Mouse (Mus musculus): ENCODE results near the gene Bach2. TPM values are rescaled to one million over a fixed set of nuclear protein-coding genes. Genes with fewer than 3 reads are reported as not detected.

The Bach2 gene
- polyA plus RNA-seq, 1 experiment from 2014 or later, result 6.7 TPM

DNA sequence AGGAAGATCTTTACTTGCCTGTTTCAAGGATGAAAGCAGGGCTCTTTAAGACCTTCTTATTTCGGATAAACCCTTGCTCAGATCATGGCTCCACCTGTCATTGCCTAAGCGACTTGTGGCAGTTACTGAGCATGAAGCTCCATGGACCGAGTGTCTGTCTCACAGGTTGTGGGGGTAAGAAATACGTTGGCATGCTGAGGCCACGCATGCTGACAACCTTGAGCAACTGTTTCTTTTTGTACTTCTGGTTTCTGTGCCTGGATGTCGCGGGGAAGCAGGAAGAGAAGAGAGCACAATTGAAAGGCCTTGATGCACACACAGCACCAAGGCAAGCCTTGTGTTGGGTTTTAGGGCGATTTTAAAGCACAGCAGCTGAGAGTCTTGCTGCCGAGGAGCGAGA lies 87.7 kb downstream of the Bach2 start:
- ATAC-seq (replicated peaks; ENCODE audit: low FRiP score, low TSS enrichment, low read depth) (no peak), DNase-seq (ENCODE audit: low spot score) (no peak)

DNA sequence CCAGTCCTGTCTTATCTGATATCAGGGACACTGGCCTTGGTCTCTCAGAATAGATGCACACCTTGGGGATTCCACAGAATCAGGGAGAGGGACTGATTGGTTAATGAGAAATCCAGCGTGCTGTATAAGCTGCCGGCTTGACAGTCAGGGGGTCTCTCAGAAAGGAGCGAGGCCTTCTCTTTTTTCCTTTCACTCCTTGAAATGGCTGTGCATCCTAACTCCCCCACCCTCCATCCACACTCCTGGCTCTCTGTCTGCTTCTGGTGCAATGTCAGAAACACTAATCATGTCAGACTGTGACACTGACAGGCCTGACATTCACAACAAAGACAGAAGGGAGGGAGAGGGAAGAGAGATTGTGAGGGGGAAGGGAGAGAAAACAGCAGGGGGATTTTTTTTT lies 88.3 kb downstream of the Bach2 start:
- Histone ChIP-seq H3K9me3 (ENCODE audit: control insufficient read depth, low read length) (peaks cover 10% of the 10 kb centered on the region; the same call in 1 of the 2 replicates), H3K4me1 (replicated peaks; ENCODE audit: control insufficient read depth, insufficient read depth, low read length) (peaks cover 20% of the 10 kb centered on the region), H3K27ac (ENCODE audit: low read depth) (no peak overlapping the region), H3K9ac (ENCODE audit: low read length) (no peak overlapping the region), H3K36me3 (ENCODE audit: control insufficient read depth, insufficient read depth, low read length) (no peaks in the 10 kb centered on the region), H3K4me2 (ENCODE audit: low read length) (no peak overlapping the region), H3K27me3 (replicated peaks; ENCODE audit: control insufficient read depth, insufficient read depth, low read length) (no peaks in the 10 kb centered on the region), H3K4me3 (ENCODE audit: low read depth, low read length) (no peak overlapping the region)
- ATAC-seq (replicated peaks; ENCODE audit: low FRiP score, low TSS enrichment, low read depth), result no peak
- no peak for DNase-seq (ENCODE audit: low spot score)
- WGBS, result 46% methylated on average over 3 of the region's 3 CpGs

More for the DNA sequence above, 87.7 kb downstream of the Bach2 start:
- Histone ChIP-seq H3K4me3 (ENCODE audit: low read depth, low read length) (no peak overlapping the region), H3K27me3 (replicated peaks; ENCODE audit: control insufficient read depth, insufficient read depth, low read length) (no peaks in the 10 kb centered on the region), H3K9ac (ENCODE audit: low read length) (no peak overlapping the region), H3K4me2 (ENCODE audit: low read length) (no peak overlapping the region), H3K4me1 (replicated peaks; ENCODE audit: control insufficient read depth, insufficient read depth, low read length) (peaks cover 20% of the 10 kb centered on the region), H3K9me3 (ENCODE audit: control insufficient read depth, low read length) (peaks cover 10% of the 10 kb centered on the region; the same call in 1 of the 2 replicates), H3K27ac (ENCODE audit: low read depth) (no peak overlapping the region), H3K36me3 (ENCODE audit: control insufficient read depth, insufficient read depth, low read length) (no peaks in the 10 kb centered on the region)
- WGBS, result 68% methylated on average over 10 of the region's 10 CpGs

DNA sequence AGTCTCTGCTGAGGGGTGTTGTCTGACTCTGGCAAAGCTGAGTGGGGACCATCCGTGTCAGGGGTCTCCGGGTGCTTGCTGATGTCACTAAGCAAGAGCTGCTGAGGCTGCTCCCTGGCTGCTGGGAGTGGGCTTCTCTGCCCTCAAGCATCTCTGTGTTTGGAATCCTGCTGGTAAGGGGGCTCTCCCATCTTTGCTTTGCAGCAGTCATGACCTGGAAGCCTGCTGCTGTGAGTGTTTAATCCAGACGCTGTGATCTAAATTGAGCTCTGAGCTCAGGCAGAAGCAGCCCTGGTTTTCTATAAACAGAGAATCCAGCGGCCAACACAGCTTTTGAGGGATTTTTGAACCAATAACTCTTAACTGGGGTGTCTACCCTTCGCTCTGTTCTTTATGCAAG lies 89.0 kb downstream of the Bach2 start:
- Histone ChIP-seq H3K36me3 (ENCODE audit: control insufficient read depth, insufficient read depth, low read length) (no peaks in the 10 kb centered on the region), H3K27me3 (replicated peaks; ENCODE audit: control insufficient read depth, insufficient read depth, low read length) (no peaks in the 10 kb centered on the region), H3K4me2 (ENCODE audit: low read length) (no peak overlapping the region), H3K9ac (ENCODE audit: low read length) (0 out of 2 replicates have a peak overlapping the region, but pooled peaks have one; percentile 10), H3K27ac (ENCODE audit: low read depth) (peak overlapping the region; percentile 64), H3K9me3 (ENCODE audit: control insufficient read depth, low read length) (peaks cover 10% of the 10 kb centered on the region; the same call in 1 of the 2 replicates), H3K4me3 (ENCODE audit: low read depth, low read length) (no peak overlapping the region), H3K4me1 (replicated peaks; ENCODE audit: control insufficient read depth, insufficient read depth, low read length) (peaks cover 20% of the 10 kb centered on the region)
- ATAC-seq (replicated peaks; ENCODE audit: low FRiP score, low TSS enrichment, low read depth), result no peak
- DNase-seq (ENCODE audit: low spot score), result no peak
- 36% methylated on average over 5 of the region's 5 CpGs for WGBS

DNA sequence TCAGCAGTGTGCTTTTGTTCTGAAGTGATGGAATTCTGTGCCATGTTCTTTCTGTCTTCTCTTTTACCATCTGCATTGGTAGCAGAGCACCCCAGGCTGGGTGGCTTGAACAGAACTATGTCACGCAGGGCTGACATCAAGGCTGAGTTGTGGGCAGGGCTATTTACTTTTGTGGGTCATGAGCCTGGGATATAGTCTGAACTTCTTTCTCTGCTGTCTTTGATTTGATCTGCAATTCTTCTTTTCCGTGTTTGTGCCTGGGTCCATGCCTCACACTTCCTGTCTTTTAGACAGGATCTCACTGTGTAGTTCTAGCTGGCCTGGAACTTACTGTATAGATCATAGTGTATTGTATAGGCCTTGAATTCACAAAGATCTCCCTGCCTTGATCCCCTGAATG lies 90.0 kb downstream of the Bach2 start:
- peaks cover 2% of the 10 kb centered on the region; the same call in 1 of the 2 replicates for H3K9me3 ChIP-seq (ENCODE audit: control insufficient read depth, low read length)
- H3K9ac ChIP-seq (ENCODE audit: low read length), result no peak overlapping the region
- H3K4me1 ChIP-seq (replicated peaks; ENCODE audit: control insufficient read depth, insufficient read depth, low read length), result peaks cover 20% of the 10 kb centered on the region
- WGBS, result 51% methylated on average over 2 of the region's 2 CpGs
- DNase-seq (ENCODE audit: low spot score) (no peak), ATAC-seq (replicated peaks; ENCODE audit: low FRiP score, low TSS enrichment, low read depth) (no peak)
- no peaks in the 10 kb centered on the region for H3K27me3 ChIP-seq (replicated peaks; ENCODE audit: control insufficient read depth, insufficient read depth, low read length)
- 0 out of 2 replicates have a peak overlapping the region, but pooled peaks have one; percentile 64 for H3K27ac ChIP-seq (ENCODE audit: low read depth)
- no peak overlapping the region for H3K4me2 ChIP-seq (ENCODE audit: low read length)
- no peak overlapping the region for H3K4me3 ChIP-seq (ENCODE audit: low read depth, low read length)
- no peaks in the 10 kb centered on the region for H3K36me3 ChIP-seq (ENCODE audit: control insufficient read depth, insufficient read depth, low read length)

GRCm38 (mm10) chr4:32330584-32331314 lies 92.1 kb downstream of the Bach2 start:
- no peaks in the 10 kb centered on the region for H3K27me3 ChIP-seq (replicated peaks; ENCODE audit: control insufficient read depth, insufficient read depth, low read length)
- no peak overlapping the region for H3K27ac ChIP-seq (ENCODE audit: low read depth)
- DNase-seq (ENCODE audit: low spot score), result no peak
- H3K4me3 ChIP-seq (ENCODE audit: low read depth, low read length), result no peak overlapping the region
- no peak overlapping the region for H3K9ac ChIP-seq (ENCODE audit: low read length)
- H3K36me3 ChIP-seq (ENCODE audit: control insufficient read depth, insufficient read depth, low read length), result no peaks in the 10 kb centered on the region
- peaks cover 20% of the 10 kb centered on the region for H3K4me1 ChIP-seq (replicated peaks; ENCODE audit: control insufficient read depth, insufficient read depth, low read length)
- H3K4me2 ChIP-seq (ENCODE audit: low read length), result no peak overlapping the region
- 85% methylated on average over 8 of the region's 8 CpGs for WGBS
- ATAC-seq (replicated peaks; ENCODE audit: low FRiP score, low TSS enrichment, low read depth), result no peak
- no peaks in the 10 kb centered on the region for H3K9me3 ChIP-seq (ENCODE audit: control insufficient read depth, low read length)

GRCm38 (mm10) chr4:32332028-32332427 lies 93.4 kb downstream of the Bach2 start:
- ATAC-seq (replicated peaks; ENCODE audit: low FRiP score, low TSS enrichment, low read depth), result no peak
- no peaks in the 10 kb centered on the region for H3K36me3 ChIP-seq (ENCODE audit: control insufficient read depth, insufficient read depth, low read length)
- no peaks in the 10 kb centered on the region for H3K27me3 ChIP-seq (replicated peaks; ENCODE audit: control insufficient read depth, insufficient read depth, low read length)
- no peak overlapping the region for H3K4me3 ChIP-seq (ENCODE audit: low read depth, low read length)
- no peak overlapping the region for H3K4me2 ChIP-seq (ENCODE audit: low read length)
- H3K9ac ChIP-seq (ENCODE audit: low read length), result no peak overlapping the region
- WGBS, result 96% methylated on average over 12 of the region's 12 CpGs
- H3K9me3 ChIP-seq (ENCODE audit: control insufficient read depth, low read length), result no peaks in the 10 kb centered on the region
- H3K27ac ChIP-seq (ENCODE audit: low read depth), result no peak overlapping the region
- peaks cover 22% of the 10 kb centered on the region for H3K4me1 ChIP-seq (replicated peaks; ENCODE audit: control insufficient read depth, insufficient read depth, low read length)
- DNase-seq (ENCODE audit: low spot score), result no peak

DNA sequence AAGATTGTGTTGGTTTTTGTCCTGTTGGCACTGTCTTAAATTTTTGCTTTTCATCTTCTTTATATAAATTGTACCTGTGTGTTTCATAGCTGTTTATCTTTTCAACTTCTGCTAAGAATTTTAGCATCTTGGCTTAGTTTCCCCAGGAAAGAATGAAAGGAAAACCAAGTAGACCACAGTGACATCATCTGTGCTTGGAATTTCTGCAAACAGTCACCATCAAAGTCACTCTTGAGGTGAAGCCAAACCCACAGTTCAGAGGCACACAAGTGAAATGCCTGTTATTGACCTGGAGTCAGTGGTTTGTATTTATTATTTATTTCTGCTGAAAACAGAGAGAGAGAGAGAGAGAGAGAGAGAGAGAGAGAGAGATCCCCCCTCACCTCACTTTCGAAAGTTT lies 95.5 kb downstream of the Bach2 start:
- Histone ChIP-seq H3K27me3 (replicated peaks; ENCODE audit: control insufficient read depth, insufficient read depth, low read length) (no peaks in the 10 kb centered on the region), H3K36me3 (ENCODE audit: control insufficient read depth, insufficient read depth, low read length) (no peaks in the 10 kb centered on the region), H3K4me1 (replicated peaks; ENCODE audit: control insufficient read depth, insufficient read depth, low read length) (peaks cover 20% of the 10 kb centered on the region), H3K9ac (ENCODE audit: low read length) (no peak overlapping the region), H3K9me3 (ENCODE audit: control insufficient read depth, low read length) (no peaks in the 10 kb centered on the region), H3K4me3 (ENCODE audit: low read depth, low read length) (no peak overlapping the region), H3K27ac (ENCODE audit: low read depth) (no peak overlapping the region), H3K4me2 (ENCODE audit: low read length) (no peak overlapping the region)
- WGBS, result 91% methylated on average over 1 of the region's 1 CpGs
- ATAC-seq (replicated peaks; ENCODE audit: low FRiP score, low TSS enrichment, low read depth), result no peak
- no peak for DNase-seq (ENCODE audit: low spot score)

- 73% methylated on average over 5 of the region's 5 CpGs for WGBS
Measured at GRCm38 (mm10) chr4:32334765-32335164, 96.2 kb downstream of the Bach2 start.

DNA sequence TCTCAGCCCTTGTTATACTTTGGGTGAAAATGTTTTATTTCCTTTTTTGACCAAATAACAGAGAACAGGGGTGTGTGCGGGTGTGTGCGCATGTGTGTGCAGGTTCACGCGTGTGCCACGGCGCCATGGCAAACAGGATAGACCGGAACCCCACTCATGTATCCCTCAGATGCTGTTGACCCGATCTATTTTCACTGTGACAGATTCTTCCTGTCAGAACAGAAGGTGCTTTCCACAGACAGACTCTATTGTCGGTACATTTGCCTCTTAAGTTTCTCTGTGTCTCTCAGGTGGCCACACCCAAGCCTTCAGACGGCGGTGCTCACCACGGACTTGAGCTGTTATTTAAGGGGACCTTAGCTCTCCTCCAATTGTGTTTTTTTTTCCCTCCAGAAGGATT lies 97.1 kb downstream of the Bach2 start:
- DNase-seq (ENCODE audit: low spot score) (no peak), ATAC-seq (replicated peaks; ENCODE audit: low FRiP score, low TSS enrichment, low read depth) (no peak)
- no peak overlapping the region for H3K9ac ChIP-seq (ENCODE audit: low read length)
- H3K4me2 ChIP-seq (ENCODE audit: low read length), result no peak overlapping the region
- H3K27me3 ChIP-seq (replicated peaks; ENCODE audit: control insufficient read depth, insufficient read depth, low read length), result no peaks in the 10 kb centered on the region
- 80% methylated on average over 12 of the region's 12 CpGs for WGBS
- no peak overlapping the region for H3K27ac ChIP-seq (ENCODE audit: low read depth)
- no peak overlapping the region for H3K4me3 ChIP-seq (ENCODE audit: low read depth, low read length)
- peaks cover 20% of the 10 kb centered on the region for H3K4me1 ChIP-seq (replicated peaks; ENCODE audit: control insufficient read depth, insufficient read depth, low read length)
- no peaks in the 10 kb centered on the region for H3K9me3 ChIP-seq (ENCODE audit: control insufficient read depth, low read length)
- no peaks in the 10 kb centered on the region for H3K36me3 ChIP-seq (ENCODE audit: control insufficient read depth, insufficient read depth, low read length)

More at GRCm38 (mm10) chr4:32334765-32335164, 96.2 kb downstream of the Bach2 start:
- no peak for DNase-seq (ENCODE audit: low spot score)
- Histone ChIP-seq H3K9ac (ENCODE audit: low read length) (no peak overlapping the region), H3K27ac (ENCODE audit: low read depth) (no peak overlapping the region), H3K27me3 (replicated peaks; ENCODE audit: control insufficient read depth, insufficient read depth, low read length) (no peaks in the 10 kb centered on the region), H3K4me1 (replicated peaks; ENCODE audit: control insufficient read depth, insufficient read depth, low read length) (peaks cover 20% of the 10 kb centered on the region), H3K9me3 (ENCODE audit: control insufficient read depth, low read length) (no peaks in the 10 kb centered on the region), H3K4me2 (ENCODE audit: low read length) (no peak overlapping the region), H3K4me3 (ENCODE audit: low read depth, low read length) (no peak overlapping the region), H3K36me3 (ENCODE audit: control insufficient read depth, insufficient read depth, low read length) (no peaks in the 10 kb centered on the region)
- no peak for ATAC-seq (replicated peaks; ENCODE audit: low FRiP score, low TSS enrichment, low read depth)

Data from intestine, embryonic 14.5 days (tissue).